Mouse (Mus musculus) embryonic facial prominence, embryonic 11.5 days (tissue): ENCODE data around the gene Fbxw11. TPM values are rescaled to one million over a fixed set of nuclear protein-coding genes. Genes with fewer than 3 reads are reported as not detected.

Experiments
- ATAC-seq: fragments of 200-750 bp; cut with Nextera tagmentation; replicated peaks from 2 replicates; pipeline ENCODE4 v1.8.0; 2017; ENCODE audit warnings: low read depth; ENCODE audit not compliant: insufficient number of reproducible peaks, low FRiP score, low TSS enrichment
- DNase-seq: peaks from one replicate; pipeline ENCODE4 v3.0.0-alpha.2; 2015; ENCODE audit warnings: low spot score
- H3K27ac ChIP-seq: fragments of 300-500 bp; sonication (generic); replicated peaks from 2 replicates; pipeline ENCODE4 v1.5.1; 2014; ENCODE audit warnings: mild to moderate bottlenecking, low read depth, low read length, control low read depth
- H3K27me3 ChIP-seq: fragments of 300-500 bp; sonication (generic); 2 replicates; pipeline ENCODE4 v1.6.1; 2014; ENCODE audit warnings: mild to moderate bottlenecking, low read length, moderate library complexity, mixed read lengths; ENCODE audit not compliant: control insufficient read depth, insufficient read depth
- H3K36me3 ChIP-seq: fragments of 300-500 bp; sonication (generic); replicated peaks from 2 replicates; pipeline ENCODE4 v1.6.1; 2014; ENCODE audit warnings: low read depth, mild to moderate bottlenecking, low read length, moderate library complexity, mixed read lengths; ENCODE audit not compliant: control insufficient read depth, insufficient read depth
- H3K4me1 ChIP-seq: fragments of 300-500 bp; sonication (generic); 2 replicates; pipeline ENCODE4 v1.6.1; 2014; ENCODE audit warnings: low read length, mixed read lengths; ENCODE audit not compliant: control insufficient read depth, insufficient read depth
- H3K4me2 ChIP-seq: fragments of 300-500 bp; sonication (generic); 2 replicates; pipeline ENCODE4 v1.6.1; 2014; ENCODE audit warnings: low read depth, mild to moderate bottlenecking, control low read depth, low read length, moderate library complexity
- H3K4me3 ChIP-seq: fragments of 300-500 bp; sonication (generic); 2 replicates; pipeline ENCODE4 v1.5.1; 2014; ENCODE audit warnings: low read depth, low read length, control low read depth
- H3K9ac ChIP-seq: fragments of 300-500 bp; sonication (generic); replicated peaks from 2 replicates; pipeline ENCODE4 v1.6.1; 2014; ENCODE audit warnings: mild to moderate bottlenecking, control low read depth, low read length
- H3K9me3 ChIP-seq: fragments of 300-500 bp; sonication (generic); replicated peaks from 2 replicates; pipeline ENCODE4 v1.6.1; 2016; ENCODE audit warnings: mild to moderate bottlenecking, low read length, inconsistent platforms, mixed read lengths; ENCODE audit not compliant: control insufficient read depth
- WGBS: fragments of 180-500 bp; shearing (Covaris S2); extraction: QIAGEN DNeasy Blood & Tissue Kit; methylation state at CpG from one replicate; pipeline ENCODE4 v1.1.7; 2014; 5-methylcytosine and 5-hydroxymethylcytosine counted together
- polyA plus RNA-seq: library from polyadenylated mRNA; unstranded; fragments of >200 nt; fragmentation: Nextera tagmentation; extraction: Ambion mirVana; gene quantifications from 2 replicates; pipeline ENCODE4 v1.2.1, GENCODE M21; 2014

Gene Fbxw11
- polyA plus RNA-seq: 83.3 and 90.6 TPM in 2 replicates

- H3K9me3 ChIP-seq: no peaks in the 10 kb centered on the region
- peak within 1 kb of the TSS; percentile 94 for H3K27ac ChIP-seq
- H3K36me3 ChIP-seq: no peaks in the 10 kb centered on the region
- peak within 1 kb of the TSS; percentile 92 for H3K9ac ChIP-seq
- peak within 1 kb of the TSS; percentile 64 for H3K4me2 ChIP-seq
- no peaks in the 10 kb centered on the region for H3K4me1 ChIP-seq
- DNase-seq (peak; percentile 97), ATAC-seq (peak; percentile 94)
- peak within 1 kb of the TSS; percentile 78 for H3K4me3 ChIP-seq
- H3K27me3 ChIP-seq: no peaks in the 10 kb centered on the region
- WGBS: under 1% methylated on average over 53 of the region's 64 CpGs
Observed at GRCm38 (mm10) chr11:32642249-32642876, at the start of gene Fbxw11. Gene Fbxw11 (plus strand): TSS chr11:32642724.

GRCm38 (mm10) chr11:32593081-32593480 lies 49.4 kb upstream of the Fbxw11 start:
- Histone ChIP-seq H3K9ac (no peak overlapping the region), H3K27ac (no peak overlapping the region), H3K4me1 (no peaks in the 10 kb centered on the region), H3K9me3 (no peaks in the 10 kb centered on the region), H3K4me3 (no peak overlapping the region), H3K4me2 (no peak overlapping the region), H3K36me3 (no peaks in the 10 kb centered on the region), H3K27me3 (no peaks in the 10 kb centered on the region)
- ATAC-seq (no peak), DNase-seq (no peak)
- WGBS: 67% methylated on average over 7 of the region's 7 CpGs

DNA sequence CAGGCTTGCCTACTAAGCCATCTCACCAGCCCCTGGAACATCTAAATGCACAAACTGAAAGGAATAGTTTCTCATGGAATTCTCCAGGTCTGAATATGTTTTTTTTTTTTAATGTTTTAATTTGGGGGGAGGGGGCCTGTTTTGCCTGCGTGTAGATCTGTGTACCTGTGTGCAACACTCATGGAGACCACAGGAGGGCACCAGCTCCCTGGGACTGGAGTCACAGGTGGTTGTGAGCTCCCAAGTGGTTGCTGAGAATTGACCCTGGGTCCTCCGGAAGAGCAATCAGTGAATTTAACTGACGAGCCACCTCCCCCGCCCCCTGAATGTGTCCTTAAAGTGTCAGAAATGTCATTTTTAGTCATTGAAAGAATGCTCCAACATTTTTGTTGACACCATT lies 48.4 kb upstream of the Fbxw11 start:
- H3K4me2 ChIP-seq: no peak overlapping the region

DNA sequence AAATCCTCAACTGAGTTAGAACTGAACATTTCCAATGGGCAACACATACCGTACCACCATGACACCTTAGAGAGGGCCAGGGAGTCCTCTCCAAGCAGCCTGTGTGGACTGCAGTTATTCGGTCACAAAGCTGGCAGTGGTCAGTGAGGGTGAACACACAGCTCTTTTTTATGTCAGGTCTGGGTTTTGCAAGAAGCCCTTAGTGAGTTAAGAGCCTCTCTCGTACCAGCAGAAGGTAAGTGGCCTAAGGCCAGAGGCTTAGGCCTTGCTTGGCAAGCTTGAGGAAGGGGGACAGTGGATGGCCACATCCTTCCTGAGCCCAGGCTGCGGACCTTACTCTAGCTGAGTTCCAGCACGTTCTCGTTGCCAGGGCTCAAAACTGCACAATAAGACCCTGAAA lies 42.2 kb upstream of the Fbxw11 start:
- Histone ChIP-seq H3K27ac (no peak overlapping the region), H3K9ac (no peak overlapping the region), H3K27me3 (no peaks in the 10 kb centered on the region), H3K9me3 (no peaks in the 10 kb centered on the region), H3K36me3 (no peaks in the 10 kb centered on the region), H3K4me2 (no peak overlapping the region), H3K4me1 (no peaks in the 10 kb centered on the region; the same call in 1 of the 2 replicates), H3K4me3 (no peak overlapping the region)
- DNase-seq: no peak
- 90% methylated on average over 6 of the region's 6 CpGs for WGBS
- ATAC-seq: no peak

More for the DNA sequence above, 48.4 kb upstream of the Fbxw11 start:
- Histone ChIP-seq H3K36me3 (no peaks in the 10 kb centered on the region), H3K4me1 (no peaks in the 10 kb centered on the region), H3K9me3 (no peaks in the 10 kb centered on the region), H3K9ac (no peak overlapping the region), H3K27ac (no peak overlapping the region), H3K4me3 (no peak overlapping the region), H3K27me3 (no peaks in the 10 kb centered on the region)
- ATAC-seq: no peak
- 87% methylated on average over 4 of the region's 4 CpGs for WGBS
- no peak for DNase-seq

DNA sequence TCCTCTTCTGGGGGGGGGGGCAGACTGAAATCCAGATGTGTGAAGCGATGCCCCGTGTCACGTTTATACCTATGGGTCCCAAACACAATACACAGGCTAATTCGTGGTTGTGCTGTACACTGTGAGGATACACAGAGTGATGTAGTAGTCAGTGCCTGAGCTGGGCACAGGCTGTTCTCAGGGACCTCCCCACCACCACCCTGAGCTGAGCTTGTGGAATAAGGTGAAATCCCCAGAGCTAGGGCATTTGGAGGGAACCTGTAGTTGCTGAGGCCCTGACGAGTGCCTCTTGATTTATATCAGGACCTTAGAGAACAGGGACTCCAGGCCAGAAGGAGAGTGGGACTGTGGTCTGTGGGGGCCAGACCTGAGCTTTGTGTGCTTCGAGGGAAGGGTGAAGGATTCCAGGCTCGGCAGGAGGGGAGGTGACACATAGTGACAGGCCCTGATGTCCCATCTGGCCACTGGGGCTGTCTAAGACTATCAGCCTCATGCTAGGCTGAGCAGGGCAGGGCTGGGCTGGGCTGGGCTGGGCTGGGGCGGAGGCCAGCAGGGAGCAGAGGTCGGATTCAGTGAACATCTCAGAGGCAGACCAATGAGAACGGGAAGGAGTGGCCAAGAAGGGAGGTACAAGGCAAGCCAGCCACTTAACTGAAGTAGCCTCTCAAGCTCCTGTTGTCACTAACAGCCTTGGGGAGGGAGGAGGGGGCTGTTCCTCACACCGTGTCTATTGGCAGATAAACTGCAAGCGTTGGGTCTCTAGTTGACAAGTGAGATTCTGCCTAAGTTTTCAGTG lies 40.8 kb upstream of the Fbxw11 start:
- no peak overlapping the region for H3K4me2 ChIP-seq
- no peaks in the 10 kb centered on the region; the same call in 1 of the 2 replicates for H3K4me1 ChIP-seq
- DNase-seq (no peak), ATAC-seq (peak; percentile 74; the same call in 1 of the 2 replicates)
- WGBS: 41% methylated on average over 12 of the region's 12 CpGs
- H3K27me3 ChIP-seq: no peaks in the 10 kb centered on the region
- H3K9ac ChIP-seq: no peak overlapping the region
- no peaks in the 10 kb centered on the region for H3K36me3 ChIP-seq
- H3K27ac ChIP-seq: no peak overlapping the region
- H3K4me3 ChIP-seq: no peak overlapping the region
- H3K9me3 ChIP-seq: no peaks in the 10 kb centered on the region

- no peaks in the 10 kb centered on the region; the same call in 1 of the 2 replicates for H3K4me1 ChIP-seq
- no peak overlapping the region for H3K27ac ChIP-seq
- WGBS: 41% methylated on average over 4 of the region's 4 CpGs
Observed at GRCm38 (mm10) chr11:32604663-32605062, 37.9 kb upstream of the Fbxw11 start.

DNA sequence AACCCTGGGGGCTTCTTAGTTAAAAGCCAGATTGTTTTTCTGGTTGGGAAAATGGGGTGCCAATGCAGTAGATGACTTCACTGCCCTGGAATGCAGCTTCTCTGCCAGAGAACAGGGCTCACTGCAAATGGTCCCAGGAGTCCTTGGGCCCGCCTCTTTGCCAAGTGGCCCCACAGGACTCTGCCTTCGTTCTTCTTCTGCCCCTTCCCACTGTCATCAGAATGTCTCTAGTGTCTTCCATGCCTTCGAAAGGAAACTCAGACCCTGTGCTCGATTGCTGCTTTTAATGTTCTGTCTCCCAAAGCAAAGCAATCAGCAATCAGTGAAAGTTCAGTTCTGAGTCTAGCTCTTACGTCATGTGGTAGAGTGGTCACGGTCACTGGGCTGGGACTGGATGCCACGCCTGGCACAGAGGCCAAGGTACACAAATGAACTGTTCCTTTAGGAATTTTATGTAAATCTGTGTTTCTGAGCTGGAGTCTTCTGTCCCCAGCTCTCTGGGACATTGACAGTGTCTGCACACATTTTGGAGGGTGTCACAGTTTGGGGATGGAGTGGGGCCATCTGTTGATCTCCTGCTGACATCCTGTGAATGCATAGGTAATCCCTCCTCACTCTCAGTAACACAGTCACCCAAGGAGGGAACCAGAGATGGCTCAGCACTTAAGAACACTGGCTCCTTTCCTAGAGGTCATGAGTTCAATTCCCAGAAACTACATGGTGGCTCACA lies 37.2 kb upstream of the Fbxw11 start:
- no peak overlapping the region for H3K9ac ChIP-seq
- DNase-seq (peak; percentile 45), ATAC-seq (0 out of 2 replicates have a peak, but pooled peaks have one; percentile 53)
- H3K9me3 ChIP-seq: no peaks in the 10 kb centered on the region
- no peaks in the 10 kb centered on the region; the same call in 1 of the 2 replicates for H3K4me1 ChIP-seq
- H3K27me3 ChIP-seq: no peaks in the 10 kb centered on the region
- no peak overlapping the region for H3K4me3 ChIP-seq
- 53% methylated on average over 7 of the region's 7 CpGs for WGBS
- no peak overlapping the region for H3K27ac ChIP-seq
- H3K4me2 ChIP-seq: no peak overlapping the region
- no peaks in the 10 kb centered on the region for H3K36me3 ChIP-seq

More at GRCm38 (mm10) chr11:32604663-32605062, 37.9 kb upstream of the Fbxw11 start:
- H3K9me3 ChIP-seq: no peaks in the 10 kb centered on the region
- no peaks in the 10 kb centered on the region for H3K27me3 ChIP-seq
- DNase-seq: no peak
- H3K9ac ChIP-seq: no peak overlapping the region
- ATAC-seq: no peak
- H3K4me3 ChIP-seq: no peak overlapping the region
- H3K36me3 ChIP-seq: no peaks in the 10 kb centered on the region
- no peak overlapping the region for H3K4me2 ChIP-seq
